Mouse (Mus musculus): Measurements from ENCODE around the gene Mrpl10.
A peak's percentile ranks its signal among the peaks of the same experiment; 100 is the strongest.

The Mrpl10 gene

DNA sequence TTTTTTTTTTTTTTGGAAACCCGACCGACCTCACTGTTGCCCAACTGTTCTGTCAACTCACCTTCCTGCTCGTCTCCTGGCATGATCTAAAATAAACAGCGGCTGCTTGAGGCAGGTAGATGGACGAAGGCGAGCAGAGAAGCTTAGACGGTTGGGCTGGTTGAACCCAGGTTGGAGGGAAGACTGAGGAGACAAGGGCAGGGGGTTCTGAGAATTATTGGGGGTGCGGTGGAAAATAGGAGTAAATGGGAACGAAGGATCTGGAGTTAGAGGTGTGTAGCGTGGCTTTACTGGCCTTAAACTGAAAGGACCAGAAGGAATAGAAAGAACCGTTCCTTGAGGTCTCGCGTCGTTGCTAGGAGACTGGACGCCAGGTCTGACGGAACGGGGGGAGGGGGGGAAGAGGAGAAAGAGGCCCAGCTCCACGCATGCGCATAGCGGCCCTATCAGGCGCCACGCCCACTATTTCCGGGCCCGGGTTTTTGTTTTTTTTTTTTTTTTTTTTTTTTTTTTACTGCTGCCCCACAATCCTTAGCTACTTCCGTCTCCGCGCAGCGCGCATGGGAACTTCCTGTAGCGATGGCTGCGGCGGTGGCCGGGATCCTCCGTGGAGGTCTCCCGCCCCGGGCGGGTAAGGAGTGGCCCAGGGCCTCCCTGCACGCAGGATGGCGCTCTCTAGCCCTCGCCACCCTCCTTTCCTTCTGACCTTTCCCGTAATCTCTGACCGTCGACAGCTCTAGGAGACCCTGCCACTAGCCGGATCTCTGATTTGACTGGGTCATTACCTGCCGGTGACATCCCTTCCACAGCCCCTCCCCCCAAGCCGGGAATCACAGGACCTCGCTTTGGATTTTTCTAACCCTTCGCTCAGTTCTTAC lies at the start of gene Mrpl10, which contains the start of gene Lrrc46:
Gene Mrpl10 (plus strand): TSS at position 539 of the 878 bp plus-strand sequence.
Gene Lrrc46 (minus strand): TSS at position 386 of the 878 bp plus-strand sequence.
- peak; percentile 81 for DNase-seq (ENCODE audit: low read depth, low spot score)

DNA sequence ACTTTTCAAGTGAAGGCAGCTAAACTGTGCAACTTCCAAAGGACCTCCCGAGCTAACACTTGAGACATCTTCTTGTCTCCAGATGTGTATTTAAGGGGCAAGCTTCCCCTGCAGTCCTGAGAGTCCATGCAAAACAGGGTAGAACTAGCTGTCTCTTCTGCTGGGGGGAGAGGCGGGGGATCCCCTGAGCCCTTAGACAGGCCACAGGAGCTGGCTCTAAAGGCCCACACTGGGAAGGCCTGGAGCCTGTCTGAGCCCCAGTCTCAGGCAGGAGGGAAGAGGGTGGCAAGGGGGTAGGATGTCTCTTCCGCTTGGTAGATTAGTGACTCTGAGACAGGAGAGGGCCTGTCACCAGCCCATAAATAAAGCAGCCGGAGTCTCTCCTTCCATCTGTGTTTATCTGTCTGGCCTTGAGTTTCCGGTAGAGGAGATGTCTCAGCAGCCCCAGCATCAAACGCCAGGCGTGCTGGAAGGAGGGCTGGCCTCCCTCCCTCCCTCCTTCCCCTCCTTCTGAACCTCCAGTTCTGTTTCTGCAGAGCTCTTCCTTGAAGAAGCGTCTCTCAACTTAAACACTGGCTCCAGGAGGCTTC lies 48.5 kb upstream of the Mrpl10 start:
- DNase-seq (ENCODE audit: low read depth, low spot score): no peak

DNA sequence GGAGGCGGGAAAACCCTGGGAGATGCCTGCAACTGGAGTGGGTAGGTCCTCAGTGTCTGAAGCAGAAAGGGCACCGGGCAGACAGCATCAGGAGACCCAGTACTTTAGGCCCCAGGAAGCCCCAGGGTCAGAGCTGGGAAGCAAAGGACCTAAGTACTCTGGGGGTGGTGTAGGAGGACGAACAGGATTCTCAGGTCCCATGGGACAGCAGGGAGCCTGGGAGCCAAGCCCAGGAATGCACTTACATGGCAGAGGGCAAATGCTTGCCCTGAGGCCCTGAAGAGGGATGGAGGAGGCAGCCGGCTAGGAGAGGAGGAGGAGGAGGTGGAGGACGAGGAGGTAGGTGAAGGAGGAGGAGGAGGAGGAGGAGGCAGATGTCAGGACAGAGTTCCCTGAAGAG lies 46.3 kb upstream of the Mrpl10 start:
- no peak for DNase-seq (ENCODE audit: low read depth, low spot score)

DNA sequence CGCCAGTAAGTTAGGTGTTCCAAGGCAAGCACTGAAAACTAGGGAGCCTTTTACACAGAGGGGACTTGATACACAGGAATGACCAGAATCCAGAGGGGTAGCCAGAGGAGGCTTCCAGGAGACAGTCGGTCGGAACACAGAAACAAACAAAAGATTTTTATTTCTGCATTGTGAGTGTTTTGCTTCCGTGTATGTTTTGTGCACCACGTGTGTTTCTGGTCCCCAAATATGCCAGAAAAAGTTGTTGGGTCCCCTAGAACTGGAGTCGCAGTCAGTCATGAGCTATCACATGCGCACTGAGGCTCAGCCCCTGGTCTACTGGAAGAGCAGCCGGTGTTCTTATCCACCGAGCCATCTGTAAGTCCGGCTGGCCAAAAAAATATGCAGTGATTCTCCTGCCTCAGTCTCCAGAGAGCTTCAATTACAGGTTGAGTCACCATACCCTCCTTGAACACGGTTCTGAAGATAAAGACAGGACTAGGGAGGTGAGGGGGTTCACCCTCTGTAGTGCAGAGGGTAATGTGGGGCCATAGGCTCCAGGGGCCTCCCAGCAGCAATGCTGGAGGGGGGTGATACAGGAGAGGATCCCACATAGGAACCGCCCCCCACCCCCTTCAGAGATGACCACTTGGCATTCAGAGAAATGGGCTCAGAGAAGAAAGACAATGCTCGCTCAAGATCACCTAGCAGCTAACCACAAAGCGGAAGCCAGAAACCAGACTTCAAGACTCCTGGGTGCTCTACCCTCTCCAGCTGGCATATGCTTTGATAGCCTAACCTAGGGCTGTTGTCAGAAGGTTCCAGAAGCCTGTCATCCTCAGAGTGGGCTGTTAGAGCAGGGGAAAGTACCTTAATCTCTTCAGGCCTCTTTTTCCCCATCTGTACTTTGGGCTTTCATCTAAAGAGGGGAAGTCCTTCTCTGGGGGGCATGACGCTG lies 45.3 kb upstream of the Mrpl10 start:
- no peak for DNase-seq (ENCODE audit: low read depth, low spot score)

DNA sequence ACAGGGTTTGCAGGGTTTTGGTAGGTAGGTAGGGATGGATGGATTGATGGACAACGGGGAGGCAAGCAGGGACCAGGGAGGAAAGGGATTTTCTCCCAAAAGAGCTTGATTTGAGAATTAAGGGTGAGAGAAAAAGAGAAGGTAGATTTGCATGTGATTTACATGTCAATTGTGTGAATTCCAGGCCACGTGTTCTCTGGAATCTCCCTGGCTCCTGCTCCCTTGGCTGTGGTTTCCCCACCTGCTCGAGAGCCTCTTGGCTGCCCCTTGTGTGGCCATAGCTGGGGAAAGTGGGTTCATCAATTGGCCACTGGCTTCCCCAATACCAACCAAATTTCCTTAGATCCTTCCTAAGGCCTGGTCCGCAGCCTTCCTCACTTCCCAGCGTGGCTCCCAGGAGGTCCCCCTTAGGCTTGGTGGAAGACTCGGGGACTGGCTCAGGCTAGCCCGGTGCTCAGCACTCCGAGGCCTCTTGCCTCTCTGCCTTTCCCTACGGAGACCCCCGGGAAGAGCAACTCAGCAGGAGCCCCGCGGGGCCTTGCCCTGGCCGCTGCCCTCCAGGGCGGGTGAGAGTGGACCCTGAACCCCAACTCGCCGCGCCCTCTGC lies 44.5 kb upstream of the Mrpl10 start:
- no peak for DNase-seq (ENCODE audit: low read depth, low spot score)

DNA sequence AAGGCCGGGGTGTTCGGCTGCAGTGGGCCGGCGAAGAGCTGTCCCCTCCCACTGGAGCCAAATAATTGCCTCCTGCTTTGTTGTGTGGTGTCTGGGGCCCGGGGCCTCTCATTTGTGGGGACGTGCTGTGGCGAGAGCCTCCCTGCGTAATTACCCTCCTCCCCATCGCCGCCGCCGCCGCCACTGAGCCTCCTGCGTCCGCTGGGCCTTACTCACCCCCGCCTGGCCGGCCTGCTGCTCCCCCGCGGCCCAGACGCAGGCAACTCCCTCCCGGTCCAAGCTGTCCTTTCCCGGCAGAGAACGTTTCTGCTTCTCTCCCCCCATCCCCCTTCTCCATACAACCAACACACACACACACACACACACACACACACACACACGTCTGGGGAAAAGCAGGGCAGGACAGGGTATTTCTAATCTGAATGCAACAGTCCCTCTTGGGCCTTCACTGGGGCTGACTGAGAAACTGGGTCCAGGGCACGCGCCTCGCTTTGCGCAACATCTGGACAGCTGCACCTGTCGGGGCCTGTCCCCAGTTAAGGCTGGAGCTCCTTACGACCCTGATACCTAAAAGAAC lies 43.9 kb upstream of the Mrpl10 start:
- DNase-seq (ENCODE audit: low read depth, low spot score): no peak

DNA sequence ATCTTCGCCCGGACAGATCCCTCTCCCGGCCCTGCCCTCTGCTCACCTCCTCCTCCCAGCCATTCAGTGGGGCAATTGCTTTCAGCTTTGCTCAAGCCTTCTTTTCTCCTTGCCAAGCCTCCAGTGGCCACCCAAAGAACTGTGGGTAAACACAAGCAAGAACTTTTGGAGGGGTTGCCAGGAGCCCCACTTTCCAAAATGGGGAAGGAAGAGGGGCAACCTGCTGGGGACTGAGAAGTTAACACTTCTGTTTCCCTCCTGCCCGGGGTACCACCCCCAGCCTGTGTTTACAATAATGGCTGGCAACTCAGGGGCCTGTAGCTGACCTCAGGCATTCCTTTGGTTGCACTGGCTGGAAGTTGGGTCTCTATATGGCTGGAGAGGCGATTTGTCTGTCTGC lies 38.2 kb upstream of the Mrpl10 start:
- no peak for DNase-seq (ENCODE audit: low read depth, low spot score)

DNA sequence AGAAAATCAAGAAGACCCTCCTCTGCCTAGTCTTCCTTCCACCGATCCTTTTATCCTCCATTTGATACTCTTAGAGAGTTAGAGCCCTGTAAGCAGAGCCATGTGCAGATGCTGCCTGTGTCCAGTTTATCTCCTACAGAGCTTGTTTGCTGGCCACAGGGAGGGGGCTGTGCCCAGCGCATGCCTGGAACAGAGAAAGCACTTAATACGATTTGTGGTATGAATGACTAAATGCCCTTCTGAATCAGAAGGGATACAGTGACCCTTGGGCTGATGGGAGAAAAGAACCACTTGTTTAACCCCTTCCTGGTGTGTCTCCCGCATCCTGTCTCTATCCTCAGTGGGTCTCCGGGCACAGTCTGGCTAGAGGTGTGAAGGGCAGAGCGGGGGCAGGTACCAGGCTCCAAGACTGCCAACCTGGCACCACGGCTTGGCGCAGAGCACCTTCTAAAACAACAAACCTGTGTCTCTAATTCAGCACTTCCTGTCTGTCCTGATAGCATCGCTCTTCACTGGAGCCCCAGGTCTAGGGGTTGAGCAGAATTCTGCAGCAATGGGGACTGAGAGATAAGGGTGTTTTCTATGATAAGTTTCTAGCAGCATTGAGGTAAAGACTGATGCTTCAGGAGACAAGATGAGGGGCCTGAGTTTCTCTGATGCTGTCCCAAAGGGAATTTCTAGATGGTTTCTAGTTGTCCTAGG lies 34.1 kb upstream of the Mrpl10 start:
- no peak for DNase-seq (ENCODE audit: low read depth, low spot score)

DNA sequence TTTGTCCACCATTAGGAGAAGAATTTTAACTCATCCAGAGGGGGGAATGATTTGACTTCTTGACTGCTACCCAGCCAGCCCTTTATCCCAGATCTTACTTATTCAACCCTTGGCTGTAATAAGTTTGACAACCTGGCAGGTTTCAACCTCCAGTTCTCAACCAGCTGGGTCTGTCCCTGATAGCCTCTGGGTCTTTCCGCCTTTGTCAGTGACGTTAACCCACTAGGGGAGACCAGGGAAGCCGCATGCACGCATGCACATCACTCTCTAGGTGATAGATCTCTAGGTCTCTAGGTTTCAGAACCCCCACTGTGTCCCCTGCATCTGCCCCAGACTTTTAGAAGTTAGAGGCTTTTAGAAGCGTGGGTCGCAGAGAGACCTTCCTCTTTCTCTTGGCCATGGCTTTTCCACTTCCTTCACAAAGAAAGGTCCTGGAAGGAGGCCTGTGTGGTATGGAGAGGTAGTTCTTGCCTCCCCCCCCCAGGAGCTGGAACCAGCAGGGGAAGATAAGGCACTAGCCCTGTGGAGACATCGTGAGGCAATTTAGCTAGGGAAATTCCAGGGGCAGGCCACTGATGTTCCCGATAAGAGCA lies 32.1 kb upstream of the Mrpl10 start:
- DNase-seq (ENCODE audit: low read depth, low spot score): no peak

DNA sequence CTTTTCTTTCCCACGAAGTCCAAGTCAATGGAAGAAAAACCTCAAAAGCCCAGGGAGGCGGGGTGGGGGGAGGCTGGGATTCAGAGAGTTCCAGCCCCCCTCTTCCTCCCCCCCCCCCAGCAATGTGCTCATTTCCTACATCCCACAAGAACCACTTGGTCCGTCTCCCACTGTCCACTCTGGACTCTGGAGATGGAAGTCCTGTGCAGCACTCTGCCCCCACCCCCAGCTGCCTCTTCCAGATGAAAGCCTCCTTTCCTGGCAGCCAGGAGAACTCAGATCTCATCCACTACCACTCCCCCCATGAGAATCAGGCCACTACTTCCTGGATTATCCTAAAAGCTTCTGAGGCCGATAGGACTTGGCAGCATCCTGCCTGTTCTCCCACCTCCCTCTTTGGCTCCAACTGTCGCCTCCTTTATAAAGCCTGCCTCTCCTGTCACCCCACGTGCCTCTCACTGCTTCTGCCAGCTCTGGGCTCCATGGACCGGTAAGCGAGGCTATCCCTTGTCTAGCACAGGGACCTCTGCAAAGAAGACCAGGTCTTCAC lies 28.2 kb upstream of the Mrpl10 start, which contains the start of gene Sp6:
Gene Sp6 (plus strand): TSS at position 274 of the 550 bp plus-strand sequence.
- DNase-seq (ENCODE audit: low read depth, low spot score): no peak

DNA sequence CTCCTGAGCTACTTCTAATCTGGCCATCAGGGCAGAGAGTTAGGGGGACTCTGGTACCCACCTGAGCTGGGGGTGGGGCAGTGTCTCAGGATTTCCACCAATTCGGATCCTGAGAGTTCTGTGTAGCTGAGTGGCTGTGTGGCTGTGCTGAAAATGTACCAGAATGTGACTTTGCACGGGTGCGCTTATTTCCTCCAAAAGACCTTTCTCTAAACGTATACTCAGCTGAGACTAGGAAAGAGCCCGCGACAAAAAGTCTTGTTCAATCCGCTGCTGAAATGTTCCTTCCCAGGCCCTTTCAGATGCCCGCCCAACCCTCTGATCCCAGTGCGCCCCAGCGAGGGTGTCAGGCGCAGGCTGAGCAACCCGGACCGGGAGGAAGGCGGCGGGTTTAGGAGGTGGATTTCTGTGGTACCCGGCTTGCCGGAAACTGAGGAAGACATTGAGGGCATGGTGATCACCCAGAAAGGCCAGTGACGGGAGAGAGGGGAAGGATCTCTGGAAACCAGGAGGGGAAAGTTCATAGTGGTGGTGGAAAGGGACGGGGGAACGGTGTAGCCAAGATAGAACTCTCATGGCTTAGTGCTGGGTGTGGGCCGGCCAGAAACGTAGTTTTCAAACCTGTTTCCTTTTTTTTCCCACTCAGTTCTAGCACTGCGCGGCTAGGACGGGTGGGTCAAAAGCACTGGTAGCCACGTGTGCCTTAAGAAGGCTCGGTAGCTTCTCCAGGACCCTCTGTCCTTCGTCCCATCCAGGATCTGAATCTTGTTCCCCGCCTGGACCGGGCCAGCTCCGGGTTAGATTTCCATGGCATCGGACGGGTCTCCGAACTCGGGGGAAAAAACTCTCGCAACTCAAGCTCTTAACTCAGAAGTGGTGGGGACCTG lies 23.4 kb upstream of the Mrpl10 start:
- no peak for DNase-seq (ENCODE audit: low read depth, low spot score)

DNA sequence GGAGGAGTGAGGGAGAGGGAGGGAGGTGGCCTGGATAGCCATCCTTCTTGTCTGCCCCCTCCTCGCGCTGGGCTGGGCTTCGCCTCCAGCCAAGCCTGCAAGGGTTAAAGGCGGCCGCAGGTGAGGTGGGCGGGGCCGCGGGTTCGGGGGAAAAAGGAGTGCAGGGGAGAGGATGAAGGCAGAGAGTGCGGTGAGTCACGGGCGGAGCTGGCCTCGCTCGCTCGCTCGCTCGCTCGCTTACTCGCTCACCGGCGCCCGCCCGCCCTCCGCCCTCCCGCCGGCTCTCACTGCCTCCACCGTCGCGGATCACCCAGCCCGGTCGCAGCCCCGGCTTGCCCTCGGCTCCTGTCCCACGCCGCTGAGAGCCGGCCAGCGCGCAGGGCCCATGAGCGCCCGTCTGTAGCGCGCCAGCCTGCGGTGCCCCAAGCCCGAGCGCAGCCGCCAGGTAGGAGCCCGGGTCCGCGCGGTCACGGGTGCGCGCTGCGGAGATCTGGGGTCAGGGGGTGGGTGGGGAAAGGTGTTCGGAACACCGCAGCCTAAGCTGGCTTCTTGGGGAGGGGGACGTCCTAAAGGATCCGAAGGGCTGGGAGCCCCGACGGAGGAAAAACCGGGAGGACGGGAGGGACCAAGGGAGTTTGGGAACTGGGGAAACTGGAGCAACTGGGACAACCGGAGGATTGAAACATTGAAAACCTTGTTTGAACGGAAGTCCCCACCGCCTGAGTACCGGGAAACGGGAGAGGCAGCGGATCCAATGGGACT lies 22.6 kb upstream of the Mrpl10 start:
- no peak for DNase-seq (ENCODE audit: low read depth, low spot score)

DNA sequence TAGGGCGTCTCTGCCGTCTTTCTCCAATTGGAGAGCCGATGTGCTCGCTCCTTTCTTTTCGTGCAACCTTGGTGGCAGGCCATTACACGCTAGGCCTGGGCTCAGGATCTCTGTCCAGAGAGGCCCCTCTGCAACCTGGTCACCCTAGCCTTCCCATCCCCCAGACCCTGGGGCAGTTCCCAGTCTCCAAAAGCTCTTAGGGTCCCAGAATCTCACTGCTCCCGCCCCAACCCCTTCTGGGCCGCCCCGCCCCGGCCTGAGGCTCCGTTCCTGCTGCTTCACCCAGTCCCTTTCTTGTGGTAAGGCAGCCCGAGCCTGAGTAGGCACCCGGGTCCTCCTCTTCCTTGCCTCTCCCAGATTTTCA lies 22.0 kb upstream of the Mrpl10 start:
- DNase-seq (ENCODE audit: low read depth, low spot score): no peak

DNA sequence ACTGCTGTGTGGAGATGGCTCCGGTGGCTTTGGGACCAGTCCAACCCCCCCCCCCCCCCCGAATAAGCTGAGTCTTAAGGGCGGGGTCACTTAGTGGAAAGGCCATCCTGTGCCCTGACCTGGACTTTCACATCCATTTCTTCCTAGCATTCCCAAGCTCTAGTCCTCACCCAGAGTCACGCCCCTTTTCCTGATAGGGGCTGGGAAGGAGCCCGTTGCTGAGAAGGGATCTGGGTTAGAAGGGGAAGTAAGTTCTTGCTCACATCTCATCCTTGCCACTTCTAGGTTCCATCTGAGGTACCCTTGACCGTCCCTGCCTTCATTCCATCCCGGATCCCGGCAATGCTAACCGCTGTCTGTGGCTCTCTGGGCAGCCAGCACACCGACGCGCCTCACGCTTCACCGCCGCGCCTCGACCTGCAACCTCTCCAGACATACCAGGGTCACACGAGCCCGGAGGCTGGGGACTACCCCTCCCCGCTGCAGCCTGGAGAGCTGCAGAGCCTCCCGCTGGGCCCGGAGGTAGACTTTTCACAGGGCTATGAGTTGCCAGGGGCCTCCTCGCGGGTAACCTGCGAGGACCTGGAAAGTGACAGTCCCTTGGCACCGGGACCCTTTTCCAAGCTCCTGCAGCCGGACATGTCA lies 20.1 kb upstream of the Mrpl10 start:
- no peak for DNase-seq (ENCODE audit: low read depth, low spot score)

DNA sequence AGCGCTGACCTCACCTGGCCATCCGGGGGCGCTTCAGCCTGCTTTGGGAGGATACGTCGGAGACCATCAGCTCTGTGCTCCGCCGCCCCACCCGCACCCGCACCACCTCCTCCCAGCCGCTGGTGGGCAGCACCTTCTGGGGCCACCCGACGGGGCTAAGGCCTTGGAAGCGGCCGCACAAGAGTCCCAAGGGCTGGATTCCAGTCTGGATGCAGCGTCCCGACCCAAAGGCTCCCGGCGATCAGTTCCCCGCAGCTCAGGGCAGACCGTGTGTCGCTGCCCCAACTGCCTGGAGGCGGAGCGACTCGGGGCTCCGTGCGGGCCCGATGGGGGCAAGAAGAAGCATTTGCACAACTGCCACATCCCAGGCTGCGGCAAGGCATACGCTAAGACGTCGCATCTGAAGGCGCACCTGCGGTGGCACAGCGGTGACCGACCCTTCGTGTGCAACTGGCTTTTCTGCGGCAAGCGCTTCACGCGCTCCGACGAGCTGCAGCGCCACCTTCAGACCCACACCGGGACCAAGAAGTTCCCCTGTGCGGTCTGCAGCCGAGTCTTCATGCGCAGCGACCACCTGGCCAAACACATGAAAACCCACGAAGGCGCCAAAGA lies 19.4 kb upstream of the Mrpl10 start:
- peak; percentile 58 for DNase-seq (ENCODE audit: low read depth, low spot score)

DNA sequence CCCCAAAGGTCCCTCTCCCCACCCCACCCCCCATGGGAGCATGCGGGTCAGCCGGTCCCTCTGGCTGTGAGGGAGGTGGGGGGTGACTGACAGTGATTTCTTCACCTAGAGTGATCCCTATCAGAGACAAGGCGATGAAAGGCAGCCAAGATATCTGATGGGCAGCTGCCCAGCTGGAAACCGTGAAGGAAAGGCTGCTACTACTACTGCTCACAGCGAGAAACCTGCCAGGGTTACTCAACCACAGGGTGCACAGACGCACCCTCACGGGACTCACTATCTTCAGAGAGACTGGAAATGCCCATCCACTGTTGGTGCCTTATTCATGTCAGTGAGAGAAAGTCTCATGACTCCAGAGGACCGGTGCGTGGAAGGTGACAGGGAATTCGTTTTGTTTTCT lies 16.4 kb upstream of the Mrpl10 start:
- DNase-seq (ENCODE audit: low read depth, low spot score): no peak

DNA sequence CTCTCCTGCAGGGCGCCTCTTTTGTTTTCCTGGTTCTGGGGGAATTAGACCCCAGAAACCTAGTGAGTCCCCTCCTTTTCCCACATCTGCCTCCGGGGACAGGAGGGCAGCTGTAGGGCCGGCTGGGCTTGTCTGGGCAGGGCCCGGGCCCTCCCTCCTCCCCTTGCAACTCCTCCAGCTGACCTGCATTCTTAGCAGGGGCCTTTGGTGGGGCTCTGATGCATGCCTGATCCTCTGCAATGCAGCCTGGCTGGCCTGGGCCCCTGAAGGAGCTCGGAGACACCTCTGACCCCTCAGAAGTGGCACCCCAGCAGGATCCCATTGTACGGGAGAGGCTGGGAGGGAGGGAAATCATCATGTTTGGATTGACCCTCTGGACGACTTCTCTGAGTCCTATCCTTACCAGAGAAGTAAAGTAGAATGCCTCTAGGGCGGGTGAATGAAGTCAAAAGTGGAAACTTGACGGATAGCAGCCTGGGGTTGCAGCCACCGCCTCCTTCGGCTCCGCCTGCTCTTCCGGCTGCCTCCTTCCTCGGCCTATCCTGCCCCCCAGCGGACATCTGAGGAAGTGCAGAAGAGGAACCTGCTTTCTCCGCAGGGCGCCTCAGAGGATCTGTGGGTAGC lies 15.5 kb upstream of the Mrpl10 start:
- DNase-seq (ENCODE audit: low read depth, low spot score): peak; percentile 84

Data from embryo, embryonic 11.5 days (tissue).